Mouse (Mus musculus) spleen, adult 10 weeks (tissue): ENCODE measurements around the gene Arhgef5. TPM values are rescaled to one million over a fixed set of nuclear protein-coding genes. Genes with fewer than 3 reads are reported as not detected.

Experiments
- polyA plus RNA-seq: library from polyadenylated mRNA; stranded (reverse); fragments of 350-450 nt; fragmentation: Illumina TruSeq; extraction: RNeasy Lipid Tissue Mini Kit (QIAGEN cat#74804); gene quantifications from one replicate; pipeline ENCODE4 v1.2.3, GENCODE M21; 2015; ENCODE audit warnings: low replicate concordance; ENCODE audit not compliant: insufficient read depth

The Arhgef5 gene
- 7.3 TPM for polyA plus RNA-seq

DNA sequence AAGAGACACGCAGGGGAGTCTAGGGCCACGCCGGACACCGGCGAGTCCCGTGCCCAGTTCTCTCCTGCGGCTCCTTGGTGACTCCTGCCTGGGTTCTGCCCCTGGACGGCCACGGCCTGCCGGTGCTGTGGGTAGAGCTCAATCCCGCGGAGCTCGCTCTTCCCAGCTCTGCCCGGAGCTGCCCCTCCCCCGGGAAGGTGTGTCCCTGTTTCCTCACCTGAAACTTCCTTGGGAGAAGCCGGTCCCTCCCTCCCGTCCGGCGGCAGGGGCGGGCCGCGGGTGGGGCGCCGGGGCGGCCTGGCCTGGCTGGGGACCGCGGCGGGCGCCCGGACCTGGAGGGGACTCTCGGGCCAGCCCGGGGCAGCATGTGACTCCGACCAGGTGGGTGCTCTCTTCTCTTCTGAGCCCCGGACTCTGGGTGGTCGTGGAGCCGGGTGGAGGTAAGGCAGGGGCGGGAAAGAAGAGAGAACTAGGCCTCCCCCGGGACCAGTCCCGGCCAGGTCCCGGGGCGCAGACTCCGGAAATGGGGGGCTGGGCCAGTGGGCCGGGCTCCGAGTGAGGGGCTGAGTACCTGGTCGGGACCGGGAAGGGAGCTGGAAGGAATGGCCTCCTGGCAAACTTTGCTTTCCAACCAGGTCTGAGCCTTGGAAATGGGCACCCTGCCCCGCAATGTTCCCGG, at the start of gene Arhgef5:
TSS of gene Arhgef5 (plus strand) at position 220 of the 679 bp plus-strand sequence.

DNA sequence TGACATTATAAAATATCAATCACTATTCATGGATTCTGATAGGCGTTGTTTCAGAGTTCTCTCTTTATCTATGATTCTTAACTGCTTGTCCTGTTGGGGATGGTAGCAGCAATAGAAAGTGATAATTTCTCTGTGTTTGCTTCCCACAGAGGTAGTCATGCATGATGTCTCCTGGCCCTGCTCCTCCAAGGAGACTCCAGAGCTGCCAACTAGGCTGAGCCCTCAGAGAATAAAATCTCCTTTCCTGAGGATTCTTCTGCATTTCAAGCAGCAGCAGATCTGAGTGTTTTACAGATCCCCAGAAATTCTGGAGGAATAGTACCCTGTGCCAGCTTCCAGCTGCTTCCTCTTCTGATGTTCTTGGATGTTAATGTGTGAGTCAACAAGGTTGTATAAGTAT, 34.1 kb upstream of the Arhgef5 start, which contains the start of gene Olfr47:
TSS of gene Olfr47 (plus strand) at position 275 of the 400 bp plus-strand sequence.

DNA sequence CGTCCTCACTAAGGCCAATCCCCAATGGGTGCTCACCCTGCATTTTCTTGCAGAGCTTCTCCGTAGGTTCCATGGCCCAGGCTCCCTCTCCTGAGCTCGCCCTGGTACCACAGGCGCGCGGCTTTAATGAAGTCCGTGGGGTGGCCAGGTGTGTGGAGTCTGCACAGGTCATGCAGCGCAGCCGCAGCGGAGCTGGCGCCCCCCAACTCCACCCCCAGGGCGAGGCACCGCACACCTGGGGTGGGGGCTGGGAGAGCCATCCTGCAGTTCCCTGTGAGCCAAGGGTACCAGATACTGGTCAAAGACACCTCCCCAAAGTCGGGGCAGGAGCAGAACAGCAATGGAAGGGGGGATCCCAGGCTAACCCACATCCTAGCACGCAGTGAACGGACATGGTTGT, 44.1 kb downstream of the Arhgef5 start, which contains the start of gene Nobox:
TSS of gene Nobox (minus strand) at position 101 of the 400 bp plus-strand sequence.

Other genes starting within 250 kb of the Arhgef5 start
- not detected for gene Olfr441, start 159.2 kb upstream of the Arhgef5 start, polyA plus RNA-seq
- gene Olfr237-ps1, start 119.0 kb upstream of the Arhgef5 start, polyA plus RNA-seq: not detected
- not detected for gene Olfr437, start 102.3 kb upstream of the Arhgef5 start, polyA plus RNA-seq
- gene Olfr13, start 93.4 kb upstream of the Arhgef5 start, polyA plus RNA-seq: not detected
- not detected for gene Olfr435, start 68.4 kb upstream of the Arhgef5 start, polyA plus RNA-seq
- not detected for gene Olfr434, start 52.6 kb upstream of the Arhgef5 start, polyA plus RNA-seq
- gene Olfr47, start 34.1 kb upstream of the Arhgef5 start, polyA plus RNA-seq: not detected
- gene Nobox, start 44.0 kb downstream of the Arhgef5 start, polyA plus RNA-seq: not detected